Mouse (Mus musculus): ENCODE data around the gene Btbd35f5. TPM values are rescaled to one million over a fixed set of nuclear protein-coding genes. Genes with fewer than 3 reads are reported as not detected.
"Not testable (repeated sequence)": the region's sequence is repeated elsewhere in the genome, so short reads cannot be mapped to it uniquely, and the experiment has no call there.

Btbd35f5 gene
- not detected in 2 replicates for polyA plus RNA-seq (2016; fragmentation: Nextera tagmentation; extraction: Ambion mirVana)

- H3K9me3 ChIP-seq; DNase-seq (ENCODE audit: extremely low spot score, low spot score); H3K4me1 ChIP-seq; H3K27ac ChIP-seq; H3K27me3 ChIP-seq (ENCODE audit: poor library complexity, severe bottlenecking); H3K4me3 ChIP-seq; H3K36me3 ChIP-seq (replicated peaks): not testable (repeated sequence)
- no CpG with 5 or more reads among the region's 3 CpGs for WGBS
Observed at GRCm38 (mm10) chrX:32973597-32973996, at the start of gene Btbd35f5. TSS of gene Btbd35f5 (plus strand) at chrX:32973897.

GRCm38 (mm10) chrX:32941468-32941867 lies 32.2 kb upstream of the Btbd35f5 start, which contains the start of gene Gm21789:
TSS of gene Gm21789 (plus strand) at chrX:32941768.
- not testable (repeated sequence) for H3K4me1 ChIP-seq; H3K4me3 ChIP-seq; H3K27me3 ChIP-seq (ENCODE audit: poor library complexity, severe bottlenecking); H3K36me3 ChIP-seq (replicated peaks); H3K9me3 ChIP-seq; H3K27ac ChIP-seq; DNase-seq (ENCODE audit: extremely low spot score, low spot score)
- no CpG with 5 or more reads among the region's 1 CpGs for WGBS

Other genes with a start within 250 kb of the Btbd35f5 start
- not detected in 2 replicates for gene Btbd35f21, start 247.8 kb upstream of the Btbd35f5 start, polyA plus RNA-seq (2016; fragmentation: Nextera tagmentation; extraction: Ambion mirVana)
- gene Btbd35f30, start 79.3 kb upstream of the Btbd35f5 start, polyA plus RNA-seq (2016; fragmentation: Nextera tagmentation; extraction: Ambion mirVana): not detected in 2 replicates
- not detected in 2 replicates for gene Gm21789, start 32.1 kb upstream of the Btbd35f5 start, polyA plus RNA-seq (2016; fragmentation: Nextera tagmentation; extraction: Ambion mirVana)

Measured in forebrain, embryonic 10.5 days (tissue).